ENCODE assay signal across 9 mouse cellular contexts in genomic region chr19:18716374-18716773, GRCm38 (mm10). TPM values are rescaled to one million over a fixed set of nuclear protein-coding genes. Genes with fewer than 3 reads are reported as not detected.
DNase-seq lines count a peak whose midpoint lies in the region; ATAC-seq and TF ChIP-seq lines count a peak whose summit lies in the region.
"Had no signal": no experiment of that assay in that cellular context is flagged by ENCODE, and none has a peak within 500 bp of the region (broad histone marks: within the 10 kb centered on the region; RNA-seq: fewer than 3 reads in every experiment).

No protein-coding gene starts in this region.

- peaks cover 7% of the 10 kb centered on the region; the same call in 1 of the 2 replicates for H3K36me3 ChIP-seq in liver, postnatal 0 days (replicated peaks; ENCODE audit: insufficient read depth, low read length)

- peak; percentile 56 for DNase-seq in cerebellum, adult 11 months
- peak; percentile 80 for DNase-seq in CD4-positive helper T cell, adult 2 months (ENCODE audit: low read depth, low spot score)
- peak; percentile 74 for DNase-seq in c-Kit-positive CD71-negative TER-119-negative erythroid progenitor cells, embryonic 14.5 days (ENCODE audit: low read depth)
- peak; percentile 23 to 54 for DNase-seq in frontal cortex, postnatal 10 days (ENCODE audit: low spot score in 2 of 2)
- peak; percentile 79 for DNase-seq in kidney, postnatal 14 days
- peak; percentile 77 for DNase-seq in liver, postnatal 0 days
- DNase-seq in right cerebral cortex, postnatal 36 days (ENCODE audit: low spot score in 2 of 2): peak; percentile 43 to 60

- 30% methylated on average over 1 of the region's 1 CpGs for WGBS in liver, postnatal 0 days (ENCODE audit: insufficient replicate concordance)

- no peaks in the 10 kb centered on the region for H3K9me3 ChIP-seq in liver, postnatal 0 days (ENCODE audit: low read length)
- H3K9me3 ChIP-seq: limb, embryonic 15.5 days had no signal

- H3K27me3 ChIP-seq in liver, postnatal 0 days (ENCODE audit: insufficient read depth, low read length): no peaks in the 10 kb centered on the region
- H3K27me3 ChIP-seq: limb, embryonic 15.5 days had no signal

- no peak overlapping the region for H3K27ac ChIP-seq in liver, postnatal 0 days (ENCODE audit: low read depth)
- H3K27ac ChIP-seq: limb, embryonic 15.5 days had no signal

- no peak overlapping the region for H3K4me2 ChIP-seq in liver, postnatal 0 days (ENCODE audit: low read depth, low read length)
- H3K4me2 ChIP-seq: limb, embryonic 15.5 days had no signal

- ATAC-seq in cerebellum, adult (ENCODE audit: insufficient number of reproducible peaks, low FRiP score, low TSS enrichment): no peak
- no peak for ATAC-seq in liver, postnatal 0 days

- TF ChIP-seq CTCF in liver, postnatal 0 days (IDR thresholded peaks at IDR 0.05; ENCODE audit: low read depth): peak; percentile 88

- no peak overlapping the region for H3K9ac ChIP-seq in liver, postnatal 0 days (replicated peaks)
- H3K9ac ChIP-seq: limb, embryonic 15.5 days had no signal

- H3K4me3 ChIP-seq in liver, postnatal 0 days (ENCODE audit: low read depth, low read length): no peak overlapping the region
- H3K4me3 ChIP-seq: limb, embryonic 15.5 days had no signal

- no peak for TF ChIP-seq EP300 in liver, postnatal 0 days (IDR thresholded peaks at IDR 0.05; ENCODE audit: low read depth)

- peaks cover 12% of the 10 kb centered on the region for H3K4me1 ChIP-seq in liver, postnatal 0 days (ENCODE audit: insufficient read depth)

RNA-seq across cellular contexts. Expression of gene D030056L22Rik, which starts 3.4 kb away (rescaled TPM):
- polyA plus RNA-seq in liver, postnatal 0 days (2015; fragmentation: Nextera tagmentation; extraction: Ambion mirVana): 18.2 and 19.5 TPM in 2 replicates

RNA-seq across cellular contexts. Expression of gene Trpm6, which starts 33.4 kb away (rescaled TPM):
- polyA plus RNA-seq in liver, postnatal 0 days (2015; fragmentation: Nextera tagmentation; extraction: Ambion mirVana): 0.04 and 0.05 TPM in 2 replicates

RNA-seq across cellular contexts. Expression of gene Carnmt1, which starts 45.8 kb away (rescaled TPM):
- 13.2 and 15.5 TPM in 2 replicates for polyA plus RNA-seq in liver, postnatal 0 days (2015; fragmentation: Nextera tagmentation; extraction: Ambion mirVana)
